Mouse (Mus musculus): ENCODE results near the gene Larp1. TPM values are rescaled to one million over a fixed set of nuclear protein-coding genes. Genes with fewer than 3 reads are reported as not detected.

Larp1 gene
- total and polyA plus RNA-seq, 2 experiments from 2014 or later = 14.9 to 41.0 TPM

DNA sequence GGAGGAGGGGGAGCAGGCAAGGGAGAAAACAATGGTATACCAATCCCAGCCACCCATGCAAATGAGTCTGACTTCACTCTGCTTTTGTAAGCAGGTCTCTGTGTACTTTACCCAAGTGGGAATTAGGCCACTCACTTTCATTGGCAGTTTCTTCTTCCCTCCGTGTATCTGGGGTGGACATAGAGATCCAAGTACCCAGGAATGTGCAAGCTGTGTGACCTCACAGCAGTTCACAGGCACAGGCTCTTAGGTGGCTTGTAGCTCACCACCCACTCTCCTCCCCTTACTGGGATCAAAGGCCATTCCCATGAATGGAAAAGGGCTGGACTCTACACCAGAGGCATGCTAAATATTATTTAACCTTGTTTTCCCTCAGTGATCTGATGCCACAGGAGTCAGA is 10.0 kb upstream of the Larp1 start:
- 0% methylated on average over 1 of the region's 1 CpGs for WGBS
- Histone ChIP-seq H3K4me2 (ENCODE audit: low read depth, low read length) (no peak overlapping the region), H3K9ac (replicated peaks; ENCODE audit: low read length) (no peak overlapping the region), H3K4me3 (ENCODE audit: low read length) (no peak overlapping the region), H3K27me3 (ENCODE audit: insufficient read depth, low read length) (no peaks in the 10 kb centered on the region), H3K27ac (no peak overlapping the region), H3K9me3 (ENCODE audit: low read length) (no peaks in the 10 kb centered on the region), H3K4me1 (ENCODE audit: insufficient read depth, low read length) (no peaks in the 10 kb centered on the region), H3K36me3 (ENCODE audit: insufficient read depth, low read length) (no peaks in the 10 kb centered on the region)
- TF ChIP-seq CTCF (IDR thresholded peaks at IDR 0.05; ENCODE audit: low read depth) = no peak
- DNase-seq (ENCODE audit: low spot score) (no peak), ATAC-seq (no peak)

DNA sequence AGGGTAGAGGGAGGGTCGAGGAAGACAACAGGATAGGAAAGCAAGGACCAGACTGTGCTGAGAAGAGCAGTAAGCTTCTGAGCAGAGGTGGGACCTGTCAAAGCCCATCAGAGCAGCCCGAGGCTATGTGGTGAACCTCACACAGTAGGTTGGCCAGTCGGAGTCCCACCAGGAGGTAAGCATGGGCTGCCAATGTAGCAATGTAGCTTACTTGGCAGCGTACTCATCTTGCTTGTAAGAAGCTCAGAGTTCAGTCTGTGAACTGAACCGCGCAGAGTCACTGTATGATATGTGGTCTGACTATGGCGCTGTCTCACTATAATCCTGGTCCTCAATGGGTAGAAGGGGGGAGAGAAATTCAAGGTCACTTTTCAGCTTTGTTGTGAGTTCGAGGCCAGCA is 5.7 kb upstream of the Larp1 start:
- H3K36me3 ChIP-seq (ENCODE audit: insufficient read depth, low read length) = no peaks in the 10 kb centered on the region
- DNase-seq (ENCODE audit: low spot score) (no peak), ATAC-seq (no peak)
- no peak for TF ChIP-seq CTCF (IDR thresholded peaks at IDR 0.05; ENCODE audit: low read depth)
- H3K4me2 ChIP-seq (ENCODE audit: low read depth, low read length) = no peak overlapping the region
- 82% methylated on average over 8 of the region's 8 CpGs for WGBS
- no peaks in the 10 kb centered on the region for H3K27me3 ChIP-seq (ENCODE audit: insufficient read depth, low read length)
- no peak overlapping the region for H3K4me3 ChIP-seq (ENCODE audit: low read length)
- no peak overlapping the region for H3K9ac ChIP-seq (replicated peaks; ENCODE audit: low read length)
- no peaks in the 10 kb centered on the region for H3K9me3 ChIP-seq (ENCODE audit: low read length)
- H3K4me1 ChIP-seq (ENCODE audit: insufficient read depth, low read length) = no peaks in the 10 kb centered on the region; the same call in 1 of the 2 replicates
- no peak overlapping the region for H3K27ac ChIP-seq

DNA sequence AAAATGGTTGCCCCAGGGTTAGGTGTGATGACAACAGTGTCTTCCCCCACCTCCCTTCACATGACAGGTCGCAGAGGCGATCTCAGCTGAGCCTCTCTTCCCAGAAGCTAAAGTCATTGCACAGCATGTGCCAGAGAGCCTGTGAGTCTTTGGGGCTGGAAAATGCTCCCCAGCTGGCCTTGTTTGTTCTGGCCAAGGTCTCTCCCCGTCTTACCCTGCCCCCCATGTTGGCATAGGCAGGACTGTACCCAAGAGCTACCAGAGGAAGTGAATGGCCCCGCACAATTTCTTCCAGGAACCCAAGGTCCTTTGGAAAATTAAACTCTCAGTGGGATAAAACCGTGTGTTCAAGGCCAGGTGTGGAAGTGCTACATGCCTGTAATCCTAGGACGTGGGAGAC is 5.1 kb upstream of the Larp1 start:
- WGBS = 65% methylated on average over 6 of the region's 6 CpGs
- H3K4me3 ChIP-seq (ENCODE audit: low read length) = no peak overlapping the region
- H3K9ac ChIP-seq (replicated peaks; ENCODE audit: low read length) = no peak overlapping the region
- H3K4me2 ChIP-seq (ENCODE audit: low read depth, low read length) = no peak overlapping the region
- no peak for TF ChIP-seq CTCF (IDR thresholded peaks at IDR 0.05; ENCODE audit: low read depth)
- H3K27me3 ChIP-seq (ENCODE audit: insufficient read depth, low read length) = no peaks in the 10 kb centered on the region
- no peak for ATAC-seq
- DNase-seq (ENCODE audit: low spot score) = no peak
- H3K36me3 ChIP-seq (ENCODE audit: insufficient read depth, low read length) = no peaks in the 10 kb centered on the region
- H3K9me3 ChIP-seq (ENCODE audit: low read length) = no peaks in the 10 kb centered on the region
- H3K27ac ChIP-seq = no peak overlapping the region
- H3K4me1 ChIP-seq (ENCODE audit: insufficient read depth, low read length) = no peaks in the 10 kb centered on the region; the same call in 1 of the 2 replicates

DNA sequence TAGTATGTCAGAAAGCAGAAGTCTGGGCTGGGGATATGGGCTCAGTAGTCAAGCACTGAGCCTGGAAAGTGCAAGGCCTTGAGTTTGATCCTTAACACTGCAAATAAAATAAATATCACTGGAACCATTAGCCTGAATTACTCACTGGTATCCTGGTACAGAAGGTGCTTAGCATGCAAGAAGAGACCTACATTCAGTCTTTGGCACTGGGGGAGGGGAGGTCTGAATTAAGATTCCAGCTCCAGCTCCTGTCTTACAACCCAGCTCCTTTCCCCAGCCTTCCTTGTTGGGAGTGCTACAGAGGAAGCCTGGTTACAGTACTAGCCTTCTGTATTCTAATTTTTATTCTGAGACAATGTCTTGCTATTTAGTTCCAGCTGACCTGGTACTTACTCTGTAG is 3.8 kb upstream of the Larp1 start:
- Histone ChIP-seq H3K9me3 (ENCODE audit: low read length) (no peaks in the 10 kb centered on the region), H3K9ac (replicated peaks; ENCODE audit: low read length) (no peak overlapping the region), H3K27me3 (ENCODE audit: insufficient read depth, low read length) (no peaks in the 10 kb centered on the region), H3K27ac (no peak overlapping the region), H3K4me3 (ENCODE audit: low read length) (no peak overlapping the region), H3K36me3 (ENCODE audit: insufficient read depth, low read length) (no peaks in the 10 kb centered on the region), H3K4me1 (ENCODE audit: insufficient read depth, low read length) (no peaks in the 10 kb centered on the region; the same call in 1 of the 2 replicates), H3K4me2 (ENCODE audit: low read depth, low read length) (no peak overlapping the region)
- DNase-seq (ENCODE audit: low spot score) = no peak
- ATAC-seq = no peak
- no peak for TF ChIP-seq CTCF (IDR thresholded peaks at IDR 0.05; ENCODE audit: low read depth)

DNA sequence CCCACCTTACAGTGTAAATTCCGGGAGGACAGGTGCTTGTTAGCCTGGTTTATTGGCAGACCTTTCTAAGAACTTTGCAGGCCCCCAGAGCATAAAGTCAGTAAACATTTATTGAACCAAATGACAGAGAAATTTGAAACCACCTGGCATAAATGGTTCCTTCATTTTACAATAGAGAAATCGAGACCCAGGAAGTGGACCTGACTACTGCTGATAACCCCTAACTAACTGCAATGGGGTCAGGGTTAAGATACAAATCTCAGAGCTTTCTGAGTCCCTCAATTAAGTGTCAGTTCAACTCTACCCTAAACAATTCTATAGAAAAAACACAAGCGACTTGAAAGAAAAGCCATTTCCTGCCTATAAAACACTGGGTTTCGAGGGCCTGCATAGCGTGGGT is 851 bp upstream of the Larp1 start:
- TF ChIP-seq CTCF (IDR thresholded peaks at IDR 0.05; ENCODE audit: low read depth) = no peak
- H3K27me3 ChIP-seq (ENCODE audit: insufficient read depth, low read length) = no peaks in the 10 kb centered on the region
- peaks cover 10% of the 10 kb centered on the region for H3K4me1 ChIP-seq (ENCODE audit: insufficient read depth, low read length)
- peak overlapping the region; percentile 94 for H3K9ac ChIP-seq (replicated peaks; ENCODE audit: low read length)
- 20% methylated on average over 5 of the region's 5 CpGs for WGBS
- DNase-seq (ENCODE audit: low spot score) = no peak
- H3K36me3 ChIP-seq (ENCODE audit: insufficient read depth, low read length) = no peaks in the 10 kb centered on the region
- no peak for ATAC-seq
- peak overlapping the region; percentile 94 for H3K4me2 ChIP-seq (ENCODE audit: low read depth, low read length)
- H3K27ac ChIP-seq = peak overlapping the region; percentile 94
- peak overlapping the region; percentile 94 for H3K4me3 ChIP-seq (ENCODE audit: low read length)
- H3K9me3 ChIP-seq (ENCODE audit: low read length) = no peaks in the 10 kb centered on the region

DNA sequence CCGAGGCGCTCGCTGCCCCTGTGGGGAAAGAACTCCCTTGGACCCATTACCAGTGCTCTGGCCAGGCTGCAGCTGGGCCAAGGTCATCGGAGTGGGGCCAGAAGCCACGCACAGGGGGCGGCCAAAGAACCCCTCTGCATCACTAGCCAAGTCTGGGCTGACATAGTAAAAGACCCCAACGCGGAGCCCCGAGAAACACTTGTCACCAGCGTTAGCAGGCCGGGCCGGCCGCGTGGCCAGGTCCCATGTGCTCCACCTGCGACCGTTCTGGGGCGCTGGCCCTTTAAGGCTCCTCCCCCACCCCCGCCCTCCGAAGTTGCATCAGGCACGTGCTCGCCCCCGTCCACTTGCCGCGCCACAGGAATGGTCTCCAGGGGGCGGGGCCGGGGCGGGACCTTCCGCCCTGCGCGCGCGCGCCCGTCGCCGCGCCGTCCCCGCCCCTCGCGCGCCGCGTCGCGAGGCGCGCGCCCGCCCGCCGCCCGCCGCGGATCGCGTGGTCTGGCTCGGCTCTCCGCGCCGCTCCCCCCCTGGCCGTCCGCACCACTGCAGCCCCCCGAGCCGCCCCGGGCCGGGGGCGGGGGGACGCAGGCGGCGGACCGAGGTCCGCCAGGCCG is 320 bp upstream of the Larp1 start:
- Histone ChIP-seq H3K27ac (peak overlapping the region; percentile 94), H3K4me2 (ENCODE audit: low read depth, low read length) (peak overlapping the region; percentile 94), H3K27me3 (ENCODE audit: insufficient read depth, low read length) (no peaks in the 10 kb centered on the region), H3K9me3 (ENCODE audit: low read length) (no peaks in the 10 kb centered on the region), H3K9ac (replicated peaks; ENCODE audit: low read length) (peak overlapping the region; percentile 94), H3K4me3 (ENCODE audit: low read length) (peak overlapping the region; percentile 94), H3K4me1 (ENCODE audit: insufficient read depth, low read length) (peaks cover 10% of the 10 kb centered on the region), H3K36me3 (ENCODE audit: insufficient read depth, low read length) (no peaks in the 10 kb centered on the region)
- WGBS = 1% methylated on average over 31 of the region's 74 CpGs
- ATAC-seq (peak; percentile 96), DNase-seq (ENCODE audit: low spot score) (peak; percentile 97)
- TF ChIP-seq CTCF (IDR thresholded peaks at IDR 0.05; ENCODE audit: low read depth) = peak; percentile 10; the same call in 1 of the 2 replicates

DNA sequence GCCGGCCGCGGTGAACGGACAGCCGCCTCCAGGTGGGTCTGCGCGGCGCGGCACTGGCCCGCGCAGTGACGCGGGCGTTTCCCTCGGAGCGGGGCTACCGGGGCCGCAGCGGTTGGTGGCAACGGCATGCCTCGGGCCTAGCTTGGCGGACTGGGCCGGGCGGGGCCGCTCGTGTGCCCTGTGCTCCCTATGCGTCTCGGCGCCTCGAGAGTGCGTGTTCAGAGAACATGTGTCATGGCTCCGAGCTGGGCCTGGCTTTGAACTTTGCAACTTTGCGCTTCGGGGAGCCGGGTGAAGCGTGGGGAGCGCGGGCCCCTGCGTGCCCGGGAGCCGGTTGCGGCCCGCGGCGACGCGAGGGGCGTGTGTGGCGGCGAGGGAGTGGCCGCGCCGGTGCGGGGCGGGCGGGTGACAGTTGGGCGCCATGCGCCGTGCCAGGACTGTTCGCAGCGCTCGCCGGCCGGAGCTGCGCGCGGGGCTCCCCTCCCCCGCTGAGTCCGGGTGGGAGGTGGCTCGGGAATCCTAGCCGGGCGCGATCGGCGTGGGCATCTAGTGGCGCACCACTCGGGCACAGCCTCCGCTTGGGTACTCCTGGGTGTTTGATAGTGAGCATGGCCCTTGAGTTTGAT is 765 bp downstream of the Larp1 start:
- H3K36me3 ChIP-seq (ENCODE audit: insufficient read depth, low read length) = no peaks in the 10 kb centered on the region
- WGBS = under 1% methylated on average over 78 of the region's 78 CpGs
- H3K27me3 ChIP-seq (ENCODE audit: insufficient read depth, low read length) = no peaks in the 10 kb centered on the region
- peak overlapping the region; percentile 94 for H3K4me2 ChIP-seq (ENCODE audit: low read depth, low read length)
- H3K9ac ChIP-seq (replicated peaks; ENCODE audit: low read length) = peak overlapping the region; percentile 94
- peaks cover 10% of the 10 kb centered on the region for H3K4me1 ChIP-seq (ENCODE audit: insufficient read depth, low read length)
- ATAC-seq (peak; percentile 54), DNase-seq (ENCODE audit: low spot score) (peak; percentile 65)
- TF ChIP-seq CTCF (IDR thresholded peaks at IDR 0.05; ENCODE audit: low read depth) = no peak
- H3K9me3 ChIP-seq (ENCODE audit: low read length) = no peaks in the 10 kb centered on the region
- peak overlapping the region; percentile 94 for H3K27ac ChIP-seq
- peak overlapping the region; percentile 94 for H3K4me3 ChIP-seq (ENCODE audit: low read length)
